Mouse (Mus musculus) retina, embryonic 14.5 days (tissue): ENCODE data around the gene Rnf128.
"Not testable (repeated sequence)": the region's sequence is repeated elsewhere in the genome, so short reads cannot be mapped to it uniquely, and the experiment has no call there.

Experiments used
- DNase-seq: peaks from one replicate; pipeline ENCODE4 v3.0.0-alpha.2; 2015; ENCODE audit warnings: low spot score

Gene Rnf128

GRCm38 (mm10) chrX:139562925-139563461 is at the start of gene Rnf128:
TSS of gene Rnf128 (plus strand) at chrX:139563316.
- no peak for DNase-seq

GRCm38 (mm10) chrX:139516156-139516555 is 47.0 kb upstream of the Rnf128 start:
- no peak for DNase-seq

DNA sequence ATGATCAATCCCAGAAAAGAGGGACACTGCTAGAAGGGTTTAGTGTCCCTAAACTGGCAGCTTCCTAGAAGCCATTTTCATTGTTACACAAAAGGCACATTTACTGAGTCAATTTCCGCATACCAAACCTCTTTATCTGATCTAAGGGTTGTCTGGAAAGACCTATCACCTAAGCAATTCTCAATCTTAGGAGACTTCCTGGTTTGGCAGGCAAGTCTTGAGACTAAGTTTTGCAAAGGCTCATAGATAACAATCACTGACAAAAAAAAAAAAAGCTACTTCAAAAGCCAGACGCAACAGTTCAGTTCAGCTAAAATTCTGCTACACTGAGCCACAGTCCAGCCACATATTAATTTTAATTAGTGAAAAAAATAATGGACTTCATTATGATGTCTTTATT is 43.9 kb upstream of the Rnf128 start:
- DNase-seq, result no peak

DNA sequence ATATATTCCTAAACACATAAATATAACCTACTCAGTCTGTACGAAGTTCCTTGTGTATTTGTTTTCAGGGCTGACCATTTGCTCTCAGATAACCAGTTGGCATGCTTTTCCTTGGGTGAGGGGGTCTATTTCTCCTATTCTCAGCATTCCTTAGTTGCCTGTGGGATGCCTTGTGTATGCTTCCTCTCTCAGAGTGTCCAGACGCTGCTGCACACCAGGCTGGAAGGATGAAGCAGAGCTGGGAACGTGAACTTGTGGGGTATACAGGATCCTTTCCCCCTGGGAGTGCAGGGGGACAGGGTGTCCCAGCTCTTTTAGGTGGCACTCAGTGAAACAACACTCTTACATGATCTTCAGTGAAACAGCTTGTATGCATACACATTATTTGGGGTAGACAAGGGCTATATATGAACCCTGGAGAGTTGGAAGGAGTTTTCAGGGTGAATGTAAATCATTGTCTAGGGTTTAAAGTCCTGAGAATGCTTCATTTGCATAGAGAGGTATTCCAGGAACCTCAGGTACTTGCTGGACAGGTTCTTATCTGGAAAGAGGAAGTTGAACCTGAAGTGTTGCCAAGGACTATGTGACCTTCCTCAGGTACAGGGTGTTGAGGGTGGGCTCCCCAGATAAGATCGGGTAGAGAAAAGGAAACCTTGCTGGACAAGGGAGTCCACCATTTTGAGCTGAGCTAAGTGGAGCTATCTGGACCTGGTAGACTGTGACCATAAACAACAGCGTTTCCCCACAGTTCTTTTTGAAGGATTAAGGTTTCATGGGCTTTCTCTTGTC is 38.6 kb upstream of the Rnf128 start:
- DNase-seq, result no peak

DNA sequence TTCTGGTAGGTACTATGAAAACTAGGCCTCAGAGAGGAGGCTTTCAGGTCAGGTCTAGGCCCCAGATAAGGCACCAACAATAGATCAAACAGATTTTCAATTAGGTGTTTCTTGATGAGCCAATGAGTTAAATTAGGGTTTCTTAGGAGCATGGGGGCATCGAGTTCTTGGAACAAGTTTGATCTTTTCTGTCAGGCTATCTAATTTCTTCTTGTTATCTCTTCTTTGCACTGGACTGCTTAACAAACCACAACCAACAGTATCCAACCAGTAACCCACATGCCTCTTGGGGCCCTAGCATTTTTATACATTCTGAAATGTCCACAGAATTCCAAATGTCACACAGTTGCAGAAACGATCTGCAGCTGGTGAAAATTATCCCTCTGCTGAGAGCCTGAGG is 37.4 kb upstream of the Rnf128 start:
- DNase-seq, result no peak

GRCm38 (mm10) chrX:139526984-139527383 is 36.1 kb upstream of the Rnf128 start:
- DNase-seq, result no peak

DNA sequence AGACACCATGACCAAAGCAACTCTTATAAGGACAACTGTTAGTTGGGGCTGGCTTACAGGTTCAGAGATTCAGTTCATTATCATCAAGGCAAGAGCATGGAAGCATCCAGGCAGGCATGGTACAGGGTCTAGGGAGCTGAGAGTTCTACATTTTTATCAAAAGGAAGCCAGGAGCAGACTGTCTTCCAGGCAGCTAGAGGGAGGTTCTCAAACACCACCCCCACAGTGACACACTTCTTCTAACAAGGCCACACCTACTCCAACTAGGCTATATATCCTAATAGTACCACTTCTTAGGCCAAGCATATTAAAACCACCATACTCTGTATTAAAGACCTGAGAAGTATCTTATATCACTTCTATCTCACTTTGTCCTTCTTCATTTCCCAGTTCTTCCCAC is 33.4 kb upstream of the Rnf128 start:
- no peak for DNase-seq

- DNase-seq, result no peak
Measured at GRCm38 (mm10) chrX:139532293-139532692, 30.8 kb upstream of the Rnf128 start.

- DNase-seq, result no peak
Measured at GRCm38 (mm10) chrX:139537641-139538397, 25.3 kb upstream of the Rnf128 start.

DNA sequence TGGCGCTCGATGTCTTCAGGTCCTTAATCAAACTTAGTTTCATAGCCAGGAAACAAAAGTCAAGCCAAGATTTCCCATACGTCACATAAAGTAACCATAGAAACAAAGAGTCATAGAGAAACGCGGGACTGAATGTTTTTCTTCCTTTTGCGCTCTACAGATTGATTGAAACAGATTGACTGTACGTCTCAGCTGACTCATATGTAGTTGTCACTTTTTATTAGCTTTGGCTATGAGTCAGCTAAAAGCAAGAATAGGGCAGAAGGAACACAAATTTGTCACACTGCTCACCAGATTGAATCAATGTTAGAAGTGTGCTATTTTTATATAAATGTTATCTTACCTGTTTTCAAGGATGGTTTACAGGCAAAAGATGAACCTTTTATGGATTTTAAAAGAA is 19.4 kb upstream of the Rnf128 start:
- no peak for DNase-seq

DNA sequence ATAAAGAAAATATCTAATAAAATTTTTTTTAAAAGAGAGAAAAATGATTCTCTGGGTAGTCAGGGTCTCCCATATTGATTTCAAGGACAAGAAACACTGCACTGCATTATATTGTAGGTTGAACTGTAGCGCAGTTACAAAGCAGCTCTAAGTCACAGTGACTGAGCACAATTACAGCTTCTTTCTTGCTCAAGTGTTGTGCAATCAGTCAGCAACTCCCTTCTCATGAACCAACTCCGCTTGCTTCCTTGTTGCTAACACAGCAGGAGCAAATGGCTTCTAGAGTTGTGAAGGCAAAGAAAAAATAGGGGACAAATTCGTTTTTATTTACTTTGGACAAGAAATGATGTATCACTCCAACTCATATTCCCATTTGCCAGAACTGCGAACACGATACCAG is 12.7 kb upstream of the Rnf128 start:
- no peak for DNase-seq

DNA sequence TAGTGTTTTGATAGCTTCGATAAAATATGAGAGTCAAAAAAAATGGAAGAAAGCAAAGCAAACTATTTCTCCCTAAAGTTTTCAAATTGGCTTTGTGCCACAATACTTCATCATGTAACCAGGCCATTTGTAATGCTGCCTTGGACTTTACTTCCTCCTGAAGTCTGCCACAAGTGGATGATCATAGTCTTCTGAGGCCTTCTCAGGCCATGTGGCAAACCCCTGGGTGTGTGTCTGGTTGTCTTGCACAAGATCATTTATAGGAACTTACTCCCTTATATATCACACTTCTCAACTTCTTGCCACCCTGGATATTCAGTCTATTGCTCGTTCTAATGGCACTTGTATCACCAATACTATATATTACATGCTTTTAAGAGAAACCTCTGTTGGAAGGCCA is 11.0 kb upstream of the Rnf128 start:
- no peak for DNase-seq

DNA sequence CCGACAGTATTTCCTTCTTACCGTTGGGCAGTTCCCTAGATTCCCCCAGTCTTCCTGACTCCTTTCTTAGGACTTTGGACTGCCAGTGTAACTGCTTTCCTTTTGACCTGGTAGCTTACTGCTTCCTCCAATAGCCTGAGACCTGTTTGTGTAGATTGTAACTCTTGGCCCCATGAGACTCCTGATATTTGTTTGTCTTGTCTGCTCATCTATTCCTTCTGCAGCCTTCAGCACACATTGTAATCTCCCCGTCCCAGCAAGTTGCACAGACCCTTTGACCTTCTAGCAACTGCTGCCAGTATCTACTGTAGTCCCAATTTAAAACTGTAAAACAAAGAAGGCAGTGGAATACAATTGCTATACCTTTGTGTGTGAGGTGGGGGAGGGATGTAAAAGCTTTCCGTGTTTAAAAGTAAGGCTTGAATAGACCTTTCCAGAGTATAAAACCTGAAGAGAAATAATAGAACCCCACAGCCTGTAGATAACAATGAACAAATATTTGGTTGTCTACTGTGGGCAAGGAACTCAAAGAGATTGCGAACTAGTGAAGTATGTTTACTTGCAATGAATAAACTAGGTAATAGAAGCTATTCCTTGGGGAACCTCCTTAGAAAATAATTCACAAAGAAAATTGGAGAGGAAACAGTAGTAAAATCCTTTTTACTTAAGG is 726 bp upstream of the Rnf128 start:
- DNase-seq, result no peak

DNA sequence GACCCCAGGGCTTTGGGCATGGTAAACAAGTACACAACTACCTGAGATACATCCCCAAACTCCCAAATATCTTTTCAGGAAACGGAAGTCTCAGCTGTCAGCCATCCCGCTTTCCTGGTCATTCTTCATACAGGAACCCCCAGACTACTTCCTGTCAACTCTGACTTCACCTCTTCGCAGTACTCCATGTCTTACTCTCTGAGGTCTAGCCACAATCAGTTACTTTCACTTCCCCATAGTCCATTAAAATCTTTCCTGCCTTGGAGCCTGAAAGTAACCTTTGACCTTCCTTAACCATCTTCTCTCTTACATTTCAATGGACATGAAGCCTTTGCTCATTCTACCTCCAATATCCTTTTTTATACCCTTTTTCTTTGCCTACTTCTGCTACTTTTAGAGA is 6.9 kb downstream of the Rnf128 start:
- no peak for DNase-seq

GRCm38 (mm10) chrX:139578649-139579278 is 15.6 kb downstream of the Rnf128 start:
- no peak for DNase-seq

GRCm38 (mm10) chrX:139583616-139584015 is 20.5 kb downstream of the Rnf128 start:
- no peak for DNase-seq

- DNase-seq, result not testable (repeated sequence)
Measured at GRCm38 (mm10) chrX:139586676-139587075, 23.6 kb downstream of the Rnf128 start.

DNA sequence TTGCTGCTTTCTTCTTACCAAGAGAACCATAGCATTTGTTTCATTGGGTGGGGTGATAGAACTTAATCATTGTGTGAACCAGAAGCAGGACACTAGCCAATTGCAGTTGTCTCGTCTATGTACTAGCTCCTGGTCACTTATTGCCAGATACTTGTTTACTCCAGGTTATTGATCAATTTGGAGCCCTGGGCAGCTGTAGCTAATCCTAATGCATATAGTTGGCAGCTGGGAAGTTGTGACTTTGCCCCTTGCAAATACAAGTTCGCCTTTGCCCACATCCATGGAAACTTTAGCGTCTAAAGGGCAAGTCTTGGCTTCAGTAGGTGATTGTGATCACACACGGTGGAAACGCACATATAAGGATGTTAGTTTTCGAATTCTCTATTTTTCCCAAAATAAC is 33.3 kb downstream of the Rnf128 start:
- DNase-seq, result no peak

- DNase-seq, result peak; percentile 77
Measured at GRCm38 (mm10) chrX:139610033-139610764, 47.1 kb downstream of the Rnf128 start.

DNA sequence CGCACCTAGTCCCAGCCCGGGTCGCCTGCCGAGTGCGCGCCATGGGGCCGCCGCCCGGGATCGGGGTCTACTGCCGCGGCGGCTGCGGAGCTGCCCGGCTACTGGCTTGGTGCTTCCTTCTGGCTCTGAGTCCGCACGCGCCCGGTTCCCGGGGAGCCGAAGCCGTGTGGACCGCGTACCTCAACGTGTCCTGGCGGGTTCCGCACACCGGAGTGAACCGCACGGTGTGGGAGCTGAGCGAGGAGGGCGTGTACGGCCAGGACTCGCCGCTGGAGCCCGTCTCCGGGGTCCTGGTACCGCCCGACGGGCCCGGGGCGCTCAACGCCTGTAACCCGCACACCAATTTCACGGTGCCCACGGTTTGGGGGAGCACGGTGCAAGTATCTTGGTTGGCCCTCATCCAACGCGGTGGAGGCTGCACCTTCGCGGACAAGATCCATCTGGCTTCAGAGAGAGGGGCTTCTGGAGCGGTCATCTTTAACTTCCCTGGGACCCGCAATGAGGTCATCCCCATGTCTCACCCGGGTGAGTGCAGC is 47.7 kb downstream of the Rnf128 start:
- peak; percentile 20 for DNase-seq

- no peak for DNase-seq
Measured at GRCm38 (mm10) chrX:139614761-139615160, 51.6 kb downstream of the Rnf128 start.
